Mouse (Mus musculus) spleen, embryonic (tissue): Measurements from ENCODE around the gene Usp28.

Experiments used
- CTCF ChIA-PET: fragments of 350-600 bp; sonication (Branson Sonifier 250); formaldehyde crosslinking; loops from one replicate; lab custom pipeline; 2022; lab: Charles Lee

Usp28 gene

DNA sequence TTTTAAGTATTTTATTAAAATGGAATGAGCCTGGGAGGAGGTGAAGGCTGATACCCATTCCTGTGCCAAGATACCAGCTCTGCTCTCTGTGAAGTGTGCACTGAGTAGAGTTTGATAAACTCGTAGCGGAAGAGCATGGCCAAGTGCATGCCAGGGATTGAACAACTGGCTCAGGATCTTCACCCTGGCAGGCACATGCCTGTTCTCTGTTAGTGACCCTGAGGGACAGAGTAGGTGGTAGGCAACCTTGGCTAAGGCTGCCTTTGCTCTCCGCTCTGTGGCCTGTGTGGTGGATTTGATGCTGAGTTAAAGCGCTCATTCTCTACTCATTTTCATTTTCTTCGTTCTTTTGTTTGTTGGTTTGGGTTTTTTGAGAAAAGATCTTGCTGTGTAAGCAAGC, 36.1 kb downstream of the Usp28 start:
- CTCF ChIA-PET = no interaction called here

DNA sequence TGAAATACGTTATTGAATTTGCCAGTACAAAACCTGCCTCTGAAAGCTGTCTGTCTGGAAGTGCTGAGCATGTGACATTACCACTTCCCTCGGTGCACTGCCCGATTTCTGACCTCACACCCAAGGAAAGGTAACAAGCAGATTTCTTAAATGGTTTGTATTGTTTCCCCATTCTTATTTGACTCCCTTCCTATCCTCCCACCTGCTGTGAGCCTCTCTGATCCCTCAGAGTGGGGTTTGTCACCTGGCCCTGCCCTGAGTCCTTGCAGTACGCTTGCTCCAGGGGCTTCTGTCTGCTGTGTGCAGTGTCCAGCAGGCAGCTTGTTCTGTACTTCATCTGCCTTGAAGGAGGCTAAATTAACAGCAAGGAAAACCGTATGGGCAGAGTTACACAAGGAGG, 38.8 kb downstream of the Usp28 start:
- CTCF ChIA-PET = no interaction called here

DNA sequence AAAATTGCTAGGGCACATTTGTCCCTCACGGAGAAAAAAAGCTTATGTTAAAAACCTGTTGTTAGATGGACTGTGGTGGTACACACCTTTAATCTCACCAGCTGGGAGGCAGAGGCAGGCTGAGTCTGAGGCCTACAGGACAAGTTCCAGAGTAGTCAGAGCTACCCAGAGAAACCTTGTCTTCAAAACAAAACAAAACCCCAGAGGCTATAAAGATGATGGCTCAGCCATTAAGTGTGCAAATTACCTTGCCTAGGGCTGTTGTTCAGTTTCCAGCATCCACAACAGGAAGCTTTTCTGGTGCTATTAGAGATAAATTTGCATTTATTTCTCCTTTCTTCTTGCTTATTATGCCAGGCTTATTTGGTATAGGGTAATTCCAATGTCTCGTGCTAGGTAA, 39.4 kb downstream of the Usp28 start:
- CTCF ChIA-PET = no interaction called here

- CTCF ChIA-PET = interaction anchor here (0.7 kb wide), 1 partner anchor 74 kb away, joined by 3 read pairs; no protein-coding TSS in a partner anchor
These were observed 49.6 kb downstream of the Usp28 start for GRCm38 (mm10) chr9:49034764-49035163.

- CTCF ChIA-PET = no interaction called here
These were observed 65.7 kb downstream of the Usp28 start for GRCm38 (mm10) chr9:49050901-49051300.

DNA sequence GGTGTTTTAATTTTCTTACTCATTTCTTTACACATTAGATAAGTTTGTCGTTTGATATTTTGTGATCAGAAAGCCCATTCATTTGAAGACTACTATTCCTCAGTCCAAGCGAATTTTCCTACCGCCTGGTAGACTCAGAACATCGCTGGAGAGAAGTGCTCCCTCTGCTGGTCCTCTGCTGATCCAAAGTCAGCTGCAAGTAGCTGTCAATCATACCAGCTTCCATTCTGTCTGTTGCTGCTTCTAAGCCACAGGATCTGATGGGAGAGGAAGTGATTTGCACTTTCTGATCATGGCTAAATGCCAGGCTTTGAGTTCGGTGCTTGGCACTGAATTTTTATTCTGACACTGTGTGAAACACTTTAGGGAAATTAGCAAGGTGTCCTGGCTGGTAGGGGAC, 66.2 kb downstream of the Usp28 start:
- CTCF ChIA-PET = no interaction called here

DNA sequence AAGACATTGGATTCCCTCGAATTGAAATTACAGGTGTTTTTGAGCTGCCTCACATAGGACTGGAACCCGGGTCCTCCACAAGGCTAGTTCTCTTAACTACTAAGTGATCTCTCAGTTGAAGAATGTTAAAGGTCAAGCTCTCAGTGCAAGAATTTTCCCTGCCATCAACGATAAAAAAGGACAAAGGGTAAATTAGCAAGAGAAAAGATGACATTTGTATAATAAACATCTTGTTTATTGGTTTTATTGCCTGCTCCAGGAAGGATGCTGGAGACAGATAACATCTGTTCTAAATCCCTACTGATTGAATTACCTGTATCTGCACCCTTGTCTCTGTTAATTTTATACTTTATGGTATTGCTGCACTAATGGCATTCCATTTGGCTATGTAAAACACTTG, 68.9 kb downstream of the Usp28 start:
- CTCF ChIA-PET = no interaction called here

DNA sequence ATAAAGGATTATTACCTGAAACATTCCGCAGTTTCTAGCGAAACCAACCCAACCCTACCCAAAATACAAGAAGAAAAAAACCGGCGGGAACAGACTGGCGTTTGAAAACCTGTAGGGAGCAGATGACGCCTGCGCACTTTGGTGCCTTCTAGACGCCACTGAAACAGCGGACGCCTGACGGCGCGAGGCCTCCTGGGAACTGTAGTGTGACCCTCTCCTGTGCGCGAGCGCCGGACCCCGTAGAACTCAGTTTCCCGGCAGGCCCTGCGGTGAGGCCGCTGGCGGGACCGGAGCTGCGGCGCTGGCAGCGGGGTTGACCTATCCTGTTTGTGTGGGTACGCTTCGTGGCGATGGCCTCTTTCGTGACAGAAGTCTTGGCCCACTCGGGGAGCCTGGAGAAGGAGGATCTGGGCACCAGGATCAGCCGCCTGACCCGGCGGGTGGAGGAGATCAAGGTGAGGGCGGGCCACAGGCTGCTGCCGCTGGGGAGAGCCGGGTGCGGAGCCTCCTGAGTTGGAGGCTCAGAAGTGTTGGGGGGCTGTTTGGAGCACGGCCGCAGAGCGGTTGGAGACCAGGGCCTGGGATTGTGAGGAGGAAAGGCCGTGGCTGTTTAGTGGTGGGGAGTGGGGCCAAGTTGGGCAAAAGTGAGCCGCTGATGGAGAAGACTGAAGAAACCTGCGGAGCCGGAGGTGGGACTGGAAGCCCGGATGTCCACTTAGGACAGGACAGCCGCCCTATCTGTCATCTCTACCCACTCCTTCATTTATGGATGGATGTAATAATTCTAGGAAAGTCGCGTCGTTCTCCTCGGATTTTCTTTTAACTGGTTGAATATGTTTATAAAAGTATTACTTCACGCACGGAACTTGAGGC, 70.4 kb downstream of the Usp28 start, which contains the start of gene Zw10:
Gene Zw10 (plus strand): TSS at position 281 of the 873 bp plus-strand sequence.
- CTCF ChIA-PET = no interaction called here

- CTCF ChIA-PET = no interaction called here
These were observed 91.7 kb downstream of the Usp28 start for GRCm38 (mm10) chr9:49076847-49077246.

DNA sequence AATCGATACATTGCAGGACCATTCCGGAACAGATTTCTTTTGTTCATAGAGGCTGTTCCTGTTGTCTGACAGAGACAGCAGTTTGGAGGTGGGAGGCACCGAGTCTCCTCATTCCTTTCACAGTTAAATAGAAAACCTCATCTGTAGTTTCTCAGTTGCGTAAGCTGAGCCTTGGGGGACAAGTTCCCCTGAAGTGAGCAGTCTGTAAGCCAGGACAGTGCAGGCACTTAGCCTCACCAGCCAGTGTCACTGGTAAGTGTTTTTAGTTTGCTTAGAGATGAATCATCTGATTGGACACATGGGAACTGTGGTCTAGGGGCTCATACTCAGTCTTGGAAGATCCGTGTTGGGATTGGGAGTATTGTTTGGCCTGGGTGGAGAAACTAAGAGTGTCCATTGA, 95.9 kb downstream of the Usp28 start, which contains the start of gene Tmprss5:
Gene Tmprss5 (plus strand): TSS at position 154 of the 400 bp plus-strand sequence.
- CTCF ChIA-PET = interaction anchor here (1.1 kb wide), 1 partner anchor 408 kb away, joined by 3 read pairs; no protein-coding TSS in a partner anchor

- CTCF ChIA-PET = interaction anchor here (1.1 kb wide), 1 partner anchor 408 kb away, joined by 3 read pairs; no protein-coding TSS in a partner anchor
These were observed 96.4 kb downstream of the Usp28 start for GRCm38 (mm10) chr9:49081561-49081960.

GRCm38 (mm10) chr9:49087317-49087716, 102.1 kb downstream of the Usp28 start:
- CTCF ChIA-PET = no interaction called here
